Mouse (Mus musculus) stomach, adult 2 months (tissue): Measurements from ENCODE around the gene Dolk. TPM values are rescaled to one million over a fixed set of nuclear protein-coding genes. Genes with fewer than 3 reads are reported as not detected.

Experiments
- polyA plus RNA-seq: library from polyadenylated mRNA; depleted of rRNA; stranded (reverse); fragments of >200 nt; gene quantifications from 2 replicates; pipeline ENCODE4 v1.2.3, GENCODE M21; 2012; rRNA removed

The Dolk gene
- 7.8 and 8.3 TPM in 2 replicates for polyA plus RNA-seq

DNA sequence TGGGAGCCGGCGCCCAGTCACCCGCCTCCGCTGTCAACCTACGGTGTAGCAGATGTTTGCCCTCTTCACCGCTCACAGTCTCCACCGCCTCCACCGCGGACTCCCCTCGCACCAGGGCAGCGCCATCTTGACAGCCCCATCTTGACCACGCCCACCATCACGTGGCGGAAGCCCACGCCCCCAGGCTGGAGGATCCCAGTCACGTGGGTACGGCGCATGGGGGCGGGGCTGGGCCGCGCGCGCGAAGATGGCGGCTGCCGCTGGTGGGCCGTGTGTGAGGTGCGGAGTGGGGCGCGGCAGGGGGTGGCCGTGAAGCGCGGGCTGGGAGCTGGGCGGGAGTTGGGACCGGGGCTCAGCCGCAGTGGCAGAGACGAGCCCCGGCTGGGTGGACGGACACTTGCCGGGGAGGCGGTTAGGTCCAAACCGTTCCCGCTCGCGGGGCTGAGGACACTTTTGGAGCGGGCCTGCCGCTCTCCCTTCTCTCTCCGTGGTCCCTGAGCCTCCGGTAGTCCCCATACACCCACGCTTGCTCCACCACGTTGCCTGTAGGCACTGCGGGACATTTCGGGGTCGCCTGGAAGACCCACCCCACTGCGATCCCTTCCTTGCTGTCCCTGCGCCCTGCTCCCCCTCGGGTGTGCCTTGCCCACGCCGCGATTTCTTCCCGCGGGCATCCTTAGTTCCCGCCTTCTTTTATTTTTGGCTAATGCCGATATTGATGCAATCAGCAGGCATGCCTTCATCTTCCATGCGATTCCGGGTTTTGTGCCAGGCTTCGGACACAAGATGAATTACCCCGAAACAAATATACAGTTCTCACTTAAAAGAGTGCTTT is at the start of gene Dolk, which contains the start of gene Nup188:
Gene Dolk (minus strand): TSS at position 143 of the 835 bp plus-strand sequence.
Gene Nup188 (plus strand): TSS at position 206 of the 835 bp plus-strand sequence.

DNA sequence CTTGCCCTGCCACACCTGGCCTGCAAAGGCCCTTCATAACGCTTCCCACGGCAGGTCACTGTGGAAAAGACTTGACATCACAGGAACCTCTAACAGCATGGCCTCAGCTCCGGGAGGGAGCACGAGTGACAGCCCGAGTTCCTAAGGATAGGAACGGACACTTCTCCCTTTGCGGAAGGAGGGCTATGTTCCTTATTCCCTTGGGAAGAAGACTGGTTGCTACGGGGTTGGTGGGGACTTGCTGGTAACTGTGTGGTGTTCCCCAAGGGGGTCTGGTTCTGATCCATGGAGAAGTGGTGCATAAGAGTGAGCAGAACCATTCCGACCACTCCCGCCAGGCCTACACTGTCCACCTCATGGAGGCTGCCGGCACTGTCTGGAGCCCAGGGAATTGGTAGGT is 5.4 kb downstream of the Dolk start, which contains the start of gene Gm28038:
Gene Gm28038 (plus strand): TSS at position 301 of the 400 bp plus-strand sequence.

DNA sequence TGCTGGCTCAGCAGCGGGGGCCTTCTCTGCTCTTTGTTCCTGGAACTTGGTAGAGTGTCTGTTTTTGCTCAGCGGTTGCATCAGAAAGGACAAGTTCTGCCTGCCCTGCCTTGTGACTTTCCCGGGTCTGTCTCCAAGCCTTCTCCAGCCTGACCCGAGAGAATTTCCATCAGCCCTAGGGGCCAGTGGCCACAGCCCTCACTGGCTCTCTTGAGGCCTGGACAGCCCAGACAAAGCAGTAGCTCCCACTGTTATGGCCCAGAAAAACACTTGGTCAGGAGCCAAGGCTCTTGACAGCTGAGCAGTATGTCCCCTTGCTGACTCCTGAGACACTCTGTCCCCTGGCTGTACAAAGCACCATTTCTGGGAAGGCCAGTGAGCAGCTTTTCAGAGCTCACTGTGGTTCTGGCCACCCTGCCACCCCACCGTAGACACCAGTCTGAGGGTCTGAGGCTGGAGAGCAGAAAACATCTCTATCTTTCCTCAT is 20.3 kb downstream of the Dolk start, which contains the start of gene Phyhd1:
Gene Phyhd1 (plus strand): TSS at position 437 of the 487 bp plus-strand sequence.

DNA sequence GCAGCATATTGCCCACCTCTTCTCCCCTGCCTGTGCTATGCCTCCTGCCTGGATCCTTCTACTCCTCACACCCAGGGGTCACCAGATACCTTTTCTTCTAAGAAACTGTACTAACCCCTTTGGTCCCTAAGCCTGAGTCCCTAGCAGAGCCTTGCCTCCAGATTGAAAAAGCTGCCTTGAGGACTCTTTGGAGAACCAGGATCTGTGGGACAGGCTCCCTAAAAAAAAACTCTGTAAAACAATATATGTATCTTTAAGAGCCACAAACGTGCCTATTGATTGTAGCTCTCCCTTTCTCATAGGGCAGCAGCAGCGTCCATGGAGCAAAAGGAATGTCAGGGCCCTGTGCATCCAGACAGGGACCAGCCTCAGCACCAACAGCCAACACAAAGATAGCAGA is 45.9 kb downstream of the Dolk start, which contains the start of gene Gm28035:
Gene Gm28035 (plus strand): TSS at position 301 of the 400 bp plus-strand sequence.

DNA sequence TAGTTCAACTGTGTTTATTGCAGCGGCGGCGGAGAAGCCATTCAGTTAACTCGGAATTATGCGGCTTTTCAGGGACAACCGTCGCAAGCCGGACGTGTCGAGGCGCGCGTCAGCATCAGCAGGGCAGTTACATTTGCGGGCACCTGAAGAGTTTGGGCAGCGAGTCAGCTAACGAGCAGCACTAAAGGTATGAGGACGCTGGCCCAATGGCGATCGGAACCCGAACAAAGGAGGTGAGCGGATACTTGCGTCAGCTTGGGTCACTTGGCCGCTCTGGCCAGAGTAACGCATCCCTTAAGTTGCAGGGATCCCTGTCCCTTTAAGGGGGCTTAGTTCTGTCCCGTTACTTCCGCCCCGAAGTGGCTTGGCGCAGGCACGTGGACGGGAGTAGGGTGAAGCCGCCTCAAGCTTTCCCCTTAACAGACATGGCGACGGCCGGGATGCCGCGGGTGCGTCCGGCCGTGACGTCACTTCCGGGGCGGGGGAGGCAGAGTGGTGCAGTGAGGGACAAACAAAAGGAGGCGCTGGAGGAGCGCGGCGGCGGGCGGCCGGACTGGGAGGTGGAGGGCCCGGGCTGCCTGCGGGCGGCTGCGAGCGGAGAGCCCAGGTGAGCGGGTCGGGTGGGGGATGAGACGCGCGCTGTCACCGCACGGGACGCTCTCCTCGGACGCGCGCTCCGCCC is 48.8 kb downstream of the Dolk start, which contains the start of gene Lrrc8a:
Gene Lrrc8a (plus strand): TSS at position 517 of the 682 bp plus-strand sequence.

Other genes with a start within 250 kb of the Dolk start
- 12.0 and 12.4 TPM in 2 replicates for gene Wdr34, start 237.5 kb downstream of the Dolk start, polyA plus RNA-seq
- gene Set, start 229.0 kb downstream of the Dolk start, polyA plus RNA-seq = 23.9 and 29.4 TPM in 2 replicates
- 6.8 and 7.1 TPM in 2 replicates for gene Pkn3, start 208.7 kb downstream of the Dolk start, polyA plus RNA-seq
- 43.2 and 67.1 TPM in 2 replicates for gene Zdhhc12, start 192.7 kb downstream of the Dolk start, polyA plus RNA-seq
- 21.2 and 23.3 TPM in 2 replicates for gene Zer1, start 161.7 kb downstream of the Dolk start, polyA plus RNA-seq
- 26.8 and 32.1 TPM in 2 replicates for gene Tbc1d13, start 152.6 kb downstream of the Dolk start, polyA plus RNA-seq
- gene Endog, start 114.8 kb downstream of the Dolk start, polyA plus RNA-seq = 39.9 and 91.3 TPM in 2 replicates
- gene Spout1, start 107.9 kb downstream of the Dolk start, polyA plus RNA-seq = 11.6 and 12.3 TPM in 2 replicates
- gene Kyat1, start 80.5 kb downstream of the Dolk start, polyA plus RNA-seq = 55.2 and 57.8 TPM in 2 replicates
- gene Lrrc8a, start 48.6 kb downstream of the Dolk start, polyA plus RNA-seq = 16.7 and 17.1 TPM in 2 replicates
- gene Gm28035, start 45.8 kb downstream of the Dolk start, polyA plus RNA-seq = 0.39 and 0.74 TPM in 2 replicates
- gene Phyhd1, start 20.1 kb downstream of the Dolk start, polyA plus RNA-seq = 9.1 and 10.5 TPM in 2 replicates
- gene Gm28038, start 5.3 kb downstream of the Dolk start, polyA plus RNA-seq = not detected in 2 replicates
- 21.4 and 24.0 TPM in 2 replicates for gene Nup188, start 63 bp upstream of the Dolk start, polyA plus RNA-seq
- gene Sh3glb2, start 73.0 kb upstream of the Dolk start, polyA plus RNA-seq = 184 and 205 TPM in 2 replicates
- gene Miga2, start 77.9 kb upstream of the Dolk start, polyA plus RNA-seq = 21.6 and 21.8 TPM in 2 replicates
- gene Dolpp1, start 105.9 kb upstream of the Dolk start, polyA plus RNA-seq = 80.1 and 92.9 TPM in 2 replicates
- gene Crat, start 129.5 kb upstream of the Dolk start, polyA plus RNA-seq = 91.8 and 106 TPM in 2 replicates
- gene Ptpa, start 129.7 kb upstream of the Dolk start, polyA plus RNA-seq = 77.8 and 80.4 TPM in 2 replicates
- gene Ier5l, start 187.9 kb upstream of the Dolk start, polyA plus RNA-seq = 14.5 and 26.0 TPM in 2 replicates